8 mouse cellular contexts compared by ENCODE assay signal in genomic region chr11:77893787-77894718, GRCm38 (mm10). TPM values are rescaled to one million over a fixed set of nuclear protein-coding genes. Genes with fewer than 3 reads are reported as not detected.
DNase-seq lines count a peak whose midpoint lies in the region; ATAC-seq and TF ChIP-seq lines count a peak whose summit lies in the region.

Gene Pipox, minus strand, starts transcription at chr11:77894096.

- peak within 1 kb of the TSS; percentile 36 for H3K4me2 ChIP-seq in forebrain, embryonic 16.5 days (ENCODE audit: low read length)
- peak within 1 kb of the TSS; percentile 16; the same call in 1 of the 2 replicates for H3K4me2 ChIP-seq in heart, postnatal 0 days (ENCODE audit: low read depth, low read length)
- H3K4me2 ChIP-seq in liver, embryonic 12.5 days = peak within 1 kb of the TSS; percentile 35
- H3K4me2 ChIP-seq in neural tube, embryonic 12.5 days (replicated peaks) = peak within 1 kb of the TSS; percentile 42

- H3K9ac ChIP-seq in forebrain, embryonic 16.5 days (replicated peaks; ENCODE audit: low read depth, low read length) = peak within 1 kb of the TSS; percentile 51
- no peak within 1 kb of the TSS for H3K9ac ChIP-seq in heart, postnatal 0 days (replicated peaks; ENCODE audit: low read depth, low read length)
- H3K9ac ChIP-seq in liver, embryonic 12.5 days = no peak within 1 kb of the TSS
- peak within 1 kb of the TSS; percentile 30 for H3K9ac ChIP-seq in neural tube, embryonic 12.5 days

- no peaks in the 10 kb centered on the region for H3K9me3 ChIP-seq in forebrain, embryonic 16.5 days (ENCODE audit: control insufficient read depth, low read length)
- H3K9me3 ChIP-seq in heart, postnatal 0 days (replicated peaks; ENCODE audit: control insufficient read depth, low read length) = no peaks in the 10 kb centered on the region
- no peaks in the 10 kb centered on the region for H3K9me3 ChIP-seq in liver, embryonic 12.5 days (replicated peaks)
- H3K9me3 ChIP-seq in neural tube, embryonic 12.5 days = no peaks in the 10 kb centered on the region

- no peaks in the 10 kb centered on the region for H3K36me3 ChIP-seq in forebrain, embryonic 16.5 days (ENCODE audit: control insufficient read depth, insufficient read depth)
- no peaks in the 10 kb centered on the region for H3K36me3 ChIP-seq in heart, postnatal 0 days (replicated peaks; ENCODE audit: control insufficient read depth, insufficient read depth, low read length)
- no peaks in the 10 kb centered on the region for H3K36me3 ChIP-seq in liver, embryonic 12.5 days
- H3K36me3 ChIP-seq in neural tube, embryonic 12.5 days = no peaks in the 10 kb centered on the region

- 1% methylated on average over 10 of the region's 11 CpGs for WGBS in forebrain, embryonic 16.5 days
- 9% methylated on average over 11 of the region's 11 CpGs for WGBS in heart, postnatal 0 days
- whole genome bisulfite sequencing in liver, embryonic 12.5 days (ENCODE audit: insufficient replicate concordance) = 26% methylated on average over 11 of the region's 11 CpGs
- 9% methylated on average over 11 of the region's 11 CpGs for WGBS in neural tube, embryonic 12.5 days

- H3K27ac ChIP-seq in forebrain, embryonic 16.5 days (ENCODE audit: low read length) = peak within 1 kb of the TSS; percentile 93
- peak within 1 kb of the TSS; percentile 70 for H3K27ac ChIP-seq in heart, postnatal 0 days (ENCODE audit: low read depth)
- peak within 1 kb of the TSS; percentile 66 for H3K27ac ChIP-seq in liver, embryonic 12.5 days
- H3K27ac ChIP-seq in neural tube, embryonic 12.5 days = peak within 1 kb of the TSS; percentile 75

- peak; percentile 87 for ATAC-seq in forebrain, embryonic 16.5 days
- peak; percentile 84 for ATAC-seq in heart, postnatal 0 days (ENCODE audit: insufficient read depth, low read depth)
- ATAC-seq in liver, embryonic 12.5 days = peak; percentile 61
- peak; percentile 89 for ATAC-seq in neural tube, embryonic 12.5 days (ENCODE audit: low FRiP score, low read depth)

- peak within 1 kb of the TSS; percentile 8; the same call in 1 of the 2 replicates for H3K4me3 ChIP-seq in forebrain, embryonic 16.5 days (replicated peaks; ENCODE audit: low read length)
- H3K4me3 ChIP-seq in heart, postnatal 0 days (ENCODE audit: low read depth, low read length) = no peak within 1 kb of the TSS
- peak within 1 kb of the TSS; percentile 21 for H3K4me3 ChIP-seq in liver, embryonic 12.5 days
- no peak within 1 kb of the TSS for H3K4me3 ChIP-seq in neural tube, embryonic 12.5 days

- H3K4me1 ChIP-seq in forebrain, embryonic 16.5 days (replicated peaks; ENCODE audit: control insufficient read depth, insufficient read depth, low read length) = peaks cover 87% of the 10 kb centered on the region
- H3K4me1 ChIP-seq in heart, postnatal 0 days (ENCODE audit: control insufficient read depth, insufficient read depth) = peaks cover 12% of the 10 kb centered on the region
- peaks cover 20% of the 10 kb centered on the region for H3K4me1 ChIP-seq in liver, embryonic 12.5 days
- H3K4me1 ChIP-seq in neural tube, embryonic 12.5 days = peaks cover 69% of the 10 kb centered on the region

- peak; percentile 100 for DNase-seq in ES-CJ7 (ENCODE audit: low read depth, low spot score)
- DNase-seq in cerebellum, adult 18-20 months = peak; percentile 86 to 87
- peak; percentile 64 for DNase-seq in heart, postnatal 0 days (ENCODE audit: low spot score)
- peak; percentile 97 to 98 for DNase-seq in kidney, postnatal 25 days
- DNase-seq in urinary bladder, postnatal 10 days (ENCODE audit: low spot score) = peak; percentile 47

- TF ChIP-seq CTCF in heart, postnatal 0 days (IDR thresholded peaks at IDR 0.05; ENCODE audit: low read depth) = peak; percentile 54

- H3K27me3 ChIP-seq in forebrain, embryonic 16.5 days (replicated peaks; ENCODE audit: control insufficient read depth, insufficient read depth, low read length) = no peaks in the 10 kb centered on the region
- no peaks in the 10 kb centered on the region for H3K27me3 ChIP-seq in heart, postnatal 0 days (ENCODE audit: control insufficient read depth, insufficient read depth, low read length)
- H3K27me3 ChIP-seq in liver, embryonic 12.5 days (replicated peaks) = peaks cover 84% of the 10 kb centered on the region
- H3K27me3 ChIP-seq in neural tube, embryonic 12.5 days (replicated peaks) = peaks cover 33% of the 10 kb centered on the region

- TF ChIP-seq EP300 in heart, postnatal 0 days (IDR thresholded peaks at IDR 0.05; ENCODE audit: low read depth) = no peak

RNA-seq across cellular contexts. Expression of gene Pipox, which starts in this region (rescaled TPM):
- 8.6 and 12.6 TPM in 2 replicates for polyA plus RNA-seq in forebrain, embryonic 16.5 days (2015; fragmentation: Nextera tagmentation; extraction: Ambion mirVana)
- total RNA-seq in heart, postnatal 0 days (2014; rRNA removed; ENCODE audit: low replicate concordance) = 2.4 and 3.7 TPM in 2 replicates
- polyA plus RNA-seq in heart, postnatal 0 days (2015; fragmentation: Nextera tagmentation; extraction: Ambion mirVana) = 2.6 and 3.1 TPM in 2 replicates
- 6.7 and 7.2 TPM in 2 replicates for polyA plus RNA-seq in liver, embryonic 12.5 days (2016; fragmentation: Nextera tagmentation; extraction: Ambion mirVana)
- polyA plus RNA-seq in neural tube, embryonic 12.5 days (2016; fragmentation: Nextera tagmentation; extraction: Ambion mirVana) = 2.7 and 4.7 TPM in 2 replicates

Comparison
In these comparisons a context has a peak if more than half of its experiments do, and no peak if none do; other contexts are left out.
1. DNase-seq: peak in every context shown above with its lines; median percentile 100 in ES-CJ7; 98 in kidney, postnatal 25 days; 86 in cerebellum, adult 18-20 months; 64 in heart, postnatal 0 days; 47 in urinary bladder, postnatal 10 days.
2. H3K4me3 ChIP-seq: peak in forebrain, embryonic 16.5 days (single experiment) and liver, embryonic 12.5 days (single experiment); none in heart, postnatal 0 days (single experiment) and neural tube, embryonic 12.5 days (single experiment).
3. H3K9ac ChIP-seq: peak in forebrain, embryonic 16.5 days (single experiment) and neural tube, embryonic 12.5 days (single experiment); none in heart, postnatal 0 days (single experiment) and liver, embryonic 12.5 days (single experiment).
4. Peak in every context shown above with its lines, with median percentiles within 50 percentile points of each other: ATAC-seq, H3K27ac ChIP-seq and H3K4me2 ChIP-seq.